Mouse (Mus musculus) gastrocnemius, postnatal 10 days (tissue): ENCODE measurements around the gene Mkrn2os. TPM values are rescaled to one million over a fixed set of nuclear protein-coding genes. Genes with fewer than 3 reads are reported as not detected.

Experiments
- DNase-seq: peaks from one replicate; pipeline ENCODE4 v3.0.0; 2021; ENCODE audit warnings: mixed read lengths
- total RNA-seq, 2 experiments: library from RNA; stranded (reverse); gene quantifications; 2 replicates each; pipeline ENCODE4 v1.2.3; 2021

Gene Mkrn2os
- total RNA-seq, 2 experiments from 2014 or later: 0.16 to 0.26 TPM

GRCm38 (mm10) chr6:115582328-115583115 lies 9.9 kb downstream of the Mkrn2os start:
- no peak for DNase-seq

DNA sequence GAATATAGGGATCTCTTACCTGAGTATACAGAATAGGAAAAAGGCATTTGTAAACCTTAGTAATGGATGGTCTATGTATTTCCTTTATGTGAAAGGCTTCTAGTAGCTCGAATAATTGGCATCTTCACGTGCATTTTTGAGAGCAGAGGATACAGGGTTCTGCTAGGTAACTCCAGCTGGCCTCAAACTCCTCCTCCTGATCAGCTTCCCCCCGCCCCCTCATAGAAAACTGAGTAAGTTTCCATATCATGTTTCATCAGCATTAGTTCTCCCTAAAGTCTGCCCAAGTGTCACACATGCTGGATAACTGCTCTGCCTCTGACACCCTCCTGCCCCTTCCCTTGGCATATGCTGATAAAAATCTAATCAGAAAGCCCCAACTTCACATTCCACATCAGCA lies 11.6 kb downstream of the Mkrn2os start:
- DNase-seq: no peak

DNA sequence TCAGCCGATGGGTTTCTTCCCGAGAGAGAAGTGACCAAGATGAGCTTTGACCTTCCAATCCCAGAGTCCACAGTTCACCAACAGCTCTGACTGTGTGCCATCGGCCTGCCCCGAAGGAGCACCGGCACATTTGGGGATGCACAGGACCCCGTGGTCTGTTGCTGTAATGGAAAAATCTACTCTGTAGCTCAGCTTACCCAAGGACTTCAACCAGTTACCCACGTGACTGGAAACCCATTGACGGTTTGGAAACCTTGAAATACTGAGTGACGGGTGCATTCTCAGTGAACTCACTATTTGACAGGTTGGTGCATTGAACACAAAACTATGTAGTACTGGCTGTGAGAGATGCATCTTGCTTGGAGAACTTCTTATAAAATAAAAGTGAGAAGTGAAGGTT lies 14.4 kb downstream of the Mkrn2os start:
- DNase-seq: no peak

- no peak for DNase-seq
These were observed 15.0 kb downstream of the Mkrn2os start for GRCm38 (mm10) chr6:115577407-115577806.

DNA sequence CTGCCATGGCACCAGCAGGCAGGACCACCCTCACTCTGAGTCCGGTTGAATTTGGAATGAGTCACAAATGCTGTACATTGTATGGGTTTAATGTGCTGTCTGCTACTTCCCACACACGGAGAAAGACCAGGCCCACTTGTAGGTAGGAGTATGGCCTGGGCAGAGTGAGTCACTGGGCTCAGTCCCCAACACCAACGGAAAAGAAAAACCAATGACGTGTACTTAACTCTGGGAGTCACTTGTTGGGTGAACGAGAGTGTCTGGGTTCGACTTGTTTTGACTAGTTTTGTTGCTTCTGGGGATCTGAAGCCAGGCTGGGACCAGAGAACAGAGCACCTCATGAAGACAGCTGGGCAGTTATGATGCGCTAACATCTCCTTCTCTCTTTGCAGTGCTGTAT lies 18.2 kb downstream of the Mkrn2os start:
- no peak for DNase-seq

GRCm38 (mm10) chr6:115565479-115566045 lies 26.8 kb downstream of the Mkrn2os start:
- DNase-seq: peak; percentile 15

GRCm38 (mm10) chr6:115559651-115560632 lies 32.4 kb downstream of the Mkrn2os start:
- no peak for DNase-seq

- no peak for DNase-seq
These were observed 34.2 kb downstream of the Mkrn2os start for GRCm38 (mm10) chr6:115558176-115558575.

DNA sequence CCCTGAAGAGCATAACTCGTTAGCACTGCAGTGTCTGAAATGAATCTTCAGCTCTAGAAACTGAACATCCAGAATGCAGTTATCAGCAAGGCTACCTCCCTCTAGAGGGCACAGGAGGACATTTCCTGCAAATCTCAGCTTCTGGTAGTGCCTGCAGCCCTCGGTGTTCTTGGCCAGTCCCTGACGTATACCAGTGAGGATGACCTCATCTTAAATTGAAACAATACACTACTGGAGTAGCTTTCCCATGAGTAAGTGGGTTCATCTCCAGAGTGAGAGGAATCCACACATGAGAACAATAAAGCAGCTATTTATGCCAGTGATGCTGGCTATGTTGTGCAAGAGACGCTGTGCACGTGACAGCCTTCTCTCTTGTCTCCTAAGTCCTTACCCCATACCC lies 36.9 kb downstream of the Mkrn2os start:
- DNase-seq: no peak

GRCm38 (mm10) chr6:115546276-115546675 lies 46.1 kb downstream of the Mkrn2os start:
- DNase-seq: peak; percentile 58

DNA sequence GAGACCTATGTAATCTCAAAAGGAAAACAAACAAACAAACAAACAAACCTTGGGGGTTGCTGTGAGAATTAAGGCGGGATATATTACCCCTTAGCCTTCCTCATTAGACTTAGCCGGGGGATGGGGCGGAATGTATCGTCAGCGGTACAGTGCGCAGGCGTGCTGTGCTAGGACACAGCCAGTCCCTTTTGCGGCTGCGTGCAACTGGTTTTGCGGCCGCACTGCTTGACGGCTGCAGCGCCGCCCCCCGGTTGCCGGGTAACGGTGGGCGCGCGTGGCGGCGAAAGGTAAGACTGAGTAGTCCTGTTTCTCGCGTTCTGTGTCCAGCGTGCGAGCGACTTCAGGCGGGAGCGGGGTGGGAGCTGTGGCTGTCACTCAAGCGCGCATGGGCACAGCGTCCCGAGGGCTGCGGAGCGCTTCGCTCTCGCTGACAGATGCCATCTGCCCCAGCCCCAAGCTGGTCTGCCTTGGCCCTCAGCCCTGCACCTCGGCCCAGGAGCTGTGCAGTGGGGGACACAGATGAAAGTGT lies 47.9 kb downstream of the Mkrn2os start, which contains the start of gene Tsen2:
Tsen2 (plus strand) TSS at position 223 of the 529 bp plus-strand sequence.
- DNase-seq: peak; percentile 97

DNA sequence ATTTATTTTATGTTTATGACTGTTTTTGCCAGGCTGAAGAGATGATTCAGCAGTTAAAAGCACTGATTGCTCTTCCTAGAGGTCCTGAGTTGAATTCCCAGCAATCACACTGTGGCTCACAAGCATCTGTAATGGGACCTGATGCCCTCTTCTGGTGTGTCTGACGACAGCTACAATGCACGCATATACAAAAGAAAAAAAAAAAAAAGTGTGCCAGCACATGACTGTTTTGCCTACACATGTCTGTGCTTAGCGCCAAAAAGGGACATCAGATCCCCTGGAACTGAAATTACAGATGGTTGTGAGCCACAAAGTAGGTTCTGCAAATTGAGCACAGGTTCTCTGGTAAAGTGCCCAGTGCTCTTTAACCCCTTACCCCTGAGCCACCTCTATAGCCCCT lies 50.0 kb downstream of the Mkrn2os start:
- no peak for DNase-seq

GRCm38 (mm10) chr6:115541676-115542275 lies 50.6 kb downstream of the Mkrn2os start:
- no peak for DNase-seq

DNA sequence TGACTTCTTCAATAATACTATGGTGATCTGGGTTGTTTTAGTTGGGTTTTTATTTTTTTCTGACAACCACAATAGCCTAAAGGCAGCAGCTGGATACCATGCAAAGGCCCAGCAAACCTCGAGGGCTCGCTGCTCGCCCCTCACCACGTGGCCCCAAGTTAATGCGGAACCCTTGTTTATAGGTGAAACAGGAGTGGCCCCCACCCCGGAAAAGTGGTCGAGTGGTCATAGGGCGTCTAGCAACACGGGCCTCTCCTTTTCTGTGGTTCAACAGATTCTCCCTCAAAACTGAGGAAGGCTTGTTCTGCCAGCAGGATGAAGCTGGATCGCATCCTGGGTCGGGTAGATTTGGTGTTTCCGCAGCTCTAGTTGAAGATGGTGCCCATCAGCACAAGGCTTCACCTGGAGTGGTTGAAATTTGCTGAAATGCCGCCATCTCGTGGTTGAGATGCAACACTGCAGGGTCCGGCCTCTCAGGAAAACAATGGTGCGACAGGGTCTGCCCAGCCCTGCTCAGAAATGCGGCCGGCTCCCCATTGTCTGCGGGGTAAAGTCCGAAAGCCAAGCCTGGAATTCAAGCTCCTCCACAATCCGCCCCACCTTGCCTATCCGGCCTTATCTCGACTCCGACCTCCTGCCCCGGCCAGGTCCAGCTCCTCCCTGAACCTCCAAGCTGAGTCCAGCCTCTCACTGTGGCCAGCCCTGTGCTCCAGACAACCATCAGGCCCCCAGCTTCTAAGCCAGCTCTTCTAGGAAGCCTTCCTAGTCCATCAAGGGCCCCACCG lies 53.5 kb downstream of the Mkrn2os start:
- DNase-seq: peak; percentile 71

GRCm38 (mm10) chr6:115536169-115536568 lies 56.2 kb downstream of the Mkrn2os start:
- no peak for DNase-seq

- peak; percentile 52 for DNase-seq
These were observed 57.8 kb downstream of the Mkrn2os start for GRCm38 (mm10) chr6:115534617-115535016.

Other genes with a start within 250 kb of the Mkrn2os start
- gene Pparg, start 231.6 kb downstream of the Mkrn2os start, total RNA-seq: 1 to 10 TPM; 4.8 to 5.0 TPM
- gene Tsen2, start 47.9 kb downstream of the Mkrn2os start, total RNA-seq: 1 to 10 TPM; 8.2 to 9.6 TPM
- 10 to 100 TPM; 36.5 to 37.0 TPM for gene Mkrn2, start 9.3 kb upstream of the Mkrn2os start, total RNA-seq
- gene Raf1, start 84.1 kb upstream of the Mkrn2os start, total RNA-seq: 100 to 1,000 TPM; 102 to 108 TPM
- gene Tmem40, start 169.8 kb upstream of the Mkrn2os start, total RNA-seq: 1 to 10 TPM in 1 of 2 experiments, under 1 TPM in 1; 0.26 to 1.5 TPM
- gene Cand2, start 182.0 kb upstream of the Mkrn2os start, total RNA-seq: 10 to 100 TPM; 89.1 to 96.7 TPM
- 1,000 to 10,000 TPM; 1,136 to 1,161 TPM for gene Rpl32, start 216.2 kb upstream of the Mkrn2os start, total RNA-seq
- under 1 TPM; 0.12 to 0.14 TPM for gene Efcab12, start 245.8 kb upstream of the Mkrn2os start, total RNA-seq